Mouse (Mus musculus): Measurements from ENCODE around the gene Jade1. TPM values are rescaled to one million over a fixed set of nuclear protein-coding genes. Genes with fewer than 3 reads are reported as not detected.

The Jade1 gene
- total RNA-seq, 1 experiment from 2014 or later: 43.5 TPM

DNA sequence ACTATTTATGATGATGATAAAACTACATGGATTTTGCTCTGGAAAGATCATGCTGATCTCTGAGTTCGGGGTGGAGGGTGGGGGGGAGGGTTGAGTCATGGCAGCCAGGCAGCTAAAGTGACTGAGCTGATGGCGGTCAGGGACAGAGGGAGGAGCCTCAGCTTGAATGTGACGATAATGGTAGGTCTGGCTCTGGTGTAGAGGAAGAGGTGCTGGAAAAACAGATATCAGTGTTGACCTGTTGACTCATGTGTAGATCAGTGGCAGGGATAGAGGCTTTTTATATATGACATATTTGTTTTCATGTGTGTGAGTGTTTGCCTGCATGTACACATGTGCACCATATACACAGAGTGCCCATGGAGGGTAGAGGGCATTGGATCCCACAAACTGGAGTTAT lies 3.9 kb upstream of the Jade1 start:
- peak; percentile 53 for DNase-seq

GRCm38 (mm10) chr3:41552777-41553548 lies 2.6 kb upstream of the Jade1 start:
- DNase-seq: no peak

GRCm38 (mm10) chr3:41553681-41554080 lies 1.9 kb upstream of the Jade1 start:
- DNase-seq: no peak

DNA sequence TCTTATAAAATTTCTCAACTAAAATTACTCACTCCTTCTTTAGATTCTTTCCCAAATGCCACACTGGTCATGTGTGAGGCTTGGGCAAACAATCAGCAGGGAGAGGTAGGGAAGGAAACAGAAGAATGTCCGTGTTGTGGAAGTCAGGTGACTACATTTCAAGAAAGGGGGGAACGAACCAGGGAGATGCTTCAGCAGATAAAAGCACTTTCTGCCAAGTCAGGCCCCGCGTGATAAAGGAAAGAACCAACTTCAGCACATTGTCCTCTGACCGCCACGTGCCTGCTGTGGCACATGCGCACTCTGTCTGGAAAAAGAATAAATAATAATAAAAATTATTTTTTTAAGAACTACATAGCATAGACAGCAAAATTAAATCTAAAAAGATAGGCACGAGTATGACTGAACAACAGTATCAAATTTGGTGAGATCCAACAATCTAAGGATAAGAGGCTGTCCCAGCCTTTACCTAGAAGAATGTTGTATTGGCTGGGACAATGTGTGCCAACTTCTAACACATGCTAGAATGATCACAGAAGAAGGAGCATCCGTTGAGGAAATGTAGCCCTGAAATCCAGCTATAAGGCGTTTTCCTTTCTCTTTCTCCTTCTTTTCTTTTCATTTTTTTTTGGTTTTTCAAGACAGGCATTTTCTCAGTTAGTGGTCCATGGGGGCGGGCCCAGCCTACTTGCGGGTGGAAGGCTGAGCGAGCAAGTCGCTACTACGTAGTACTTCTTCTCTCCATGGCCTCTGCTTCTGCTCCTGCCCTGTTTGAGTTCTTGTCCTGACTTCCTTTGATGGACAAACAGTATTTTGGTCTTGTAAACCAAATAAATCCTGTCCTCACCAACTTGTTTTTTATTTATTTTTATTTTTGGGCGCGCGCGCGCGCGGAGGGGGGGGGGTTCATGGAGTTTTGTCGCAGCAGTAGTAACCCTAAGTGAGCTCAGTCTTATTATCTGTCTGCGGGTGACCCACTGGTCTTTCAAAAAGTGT lies 753 bp upstream of the Jade1 start:
- DNase-seq: no peak

GRCm38 (mm10) chr3:41556451-41557266 lies 1.1 kb downstream of the Jade1 start:
- no peak for DNase-seq

DNA sequence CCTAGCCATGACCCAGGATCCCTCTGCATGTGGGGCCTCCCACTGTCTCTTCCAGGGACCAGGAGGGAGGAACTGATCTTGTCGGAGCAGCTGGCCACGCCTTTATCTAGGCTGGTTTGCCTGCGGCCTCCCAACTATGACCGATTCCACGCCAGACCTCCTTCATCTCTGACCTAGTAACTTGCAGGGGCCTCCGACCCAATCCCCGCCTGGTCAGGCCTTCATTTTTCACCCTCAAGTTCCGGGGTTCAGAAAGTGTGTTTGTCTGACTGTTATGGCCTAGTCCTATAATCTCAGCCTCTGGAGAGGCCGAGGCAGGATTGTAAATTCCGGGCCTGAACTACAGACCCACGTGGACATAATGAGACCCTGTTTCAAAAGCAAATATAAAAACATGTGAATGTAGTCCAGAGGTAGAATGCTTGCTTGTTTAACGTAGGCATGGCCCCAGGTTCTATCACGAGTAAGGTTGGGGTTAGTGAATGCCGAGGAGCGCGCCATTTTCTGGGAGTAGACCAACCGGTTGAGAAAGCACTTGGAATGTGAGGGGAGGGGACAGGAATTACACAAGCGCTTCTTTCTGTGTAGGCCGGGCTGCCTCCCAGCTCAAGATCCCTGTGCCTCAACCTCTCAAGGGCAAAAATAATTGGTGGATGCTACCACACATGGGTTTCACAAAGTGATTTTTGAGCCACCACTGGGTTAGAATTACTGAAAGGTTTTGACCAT lies 1.9 kb downstream of the Jade1 start:
- DNase-seq: no peak

DNA sequence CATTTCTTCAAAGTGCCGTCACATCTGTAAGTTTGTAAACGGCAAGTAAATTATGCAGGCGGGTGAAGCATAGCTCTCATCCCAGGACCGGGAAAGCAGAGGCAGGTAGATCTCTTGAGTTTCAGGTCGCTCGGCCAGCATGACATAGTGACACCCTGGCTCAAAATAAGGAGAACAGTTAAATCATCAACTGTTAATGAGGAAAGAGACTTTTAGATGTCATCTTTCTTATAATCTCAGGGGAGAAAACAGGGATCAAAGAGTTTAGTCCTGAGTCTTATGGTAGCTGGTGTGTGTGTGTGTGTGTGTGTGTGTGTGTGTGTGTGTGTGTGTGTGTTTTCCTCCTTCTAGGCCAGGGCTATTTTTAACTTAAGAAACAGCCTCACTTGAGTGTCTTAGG lies 5.0 kb downstream of the Jade1 start:
- no peak for DNase-seq

DNA sequence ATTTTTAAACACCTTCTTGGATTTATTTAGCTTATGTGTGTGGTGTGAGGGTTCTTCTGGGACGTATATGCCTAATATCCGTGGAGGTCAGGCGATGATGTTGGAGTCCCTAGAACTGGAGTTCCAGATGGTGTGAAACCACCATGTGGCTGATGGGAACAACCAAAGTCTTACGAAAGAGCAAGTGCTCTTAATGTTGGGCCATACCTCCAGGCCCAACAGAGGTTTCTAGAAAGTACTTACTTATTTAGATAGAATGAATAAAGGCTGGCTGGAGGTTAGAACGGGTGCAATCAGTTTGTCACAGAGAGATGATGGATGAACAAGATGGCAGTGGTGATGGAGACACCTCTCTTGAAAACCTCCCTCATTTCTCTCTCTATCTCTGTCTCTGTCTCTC lies 6.3 kb downstream of the Jade1 start:
- no peak for DNase-seq

DNA sequence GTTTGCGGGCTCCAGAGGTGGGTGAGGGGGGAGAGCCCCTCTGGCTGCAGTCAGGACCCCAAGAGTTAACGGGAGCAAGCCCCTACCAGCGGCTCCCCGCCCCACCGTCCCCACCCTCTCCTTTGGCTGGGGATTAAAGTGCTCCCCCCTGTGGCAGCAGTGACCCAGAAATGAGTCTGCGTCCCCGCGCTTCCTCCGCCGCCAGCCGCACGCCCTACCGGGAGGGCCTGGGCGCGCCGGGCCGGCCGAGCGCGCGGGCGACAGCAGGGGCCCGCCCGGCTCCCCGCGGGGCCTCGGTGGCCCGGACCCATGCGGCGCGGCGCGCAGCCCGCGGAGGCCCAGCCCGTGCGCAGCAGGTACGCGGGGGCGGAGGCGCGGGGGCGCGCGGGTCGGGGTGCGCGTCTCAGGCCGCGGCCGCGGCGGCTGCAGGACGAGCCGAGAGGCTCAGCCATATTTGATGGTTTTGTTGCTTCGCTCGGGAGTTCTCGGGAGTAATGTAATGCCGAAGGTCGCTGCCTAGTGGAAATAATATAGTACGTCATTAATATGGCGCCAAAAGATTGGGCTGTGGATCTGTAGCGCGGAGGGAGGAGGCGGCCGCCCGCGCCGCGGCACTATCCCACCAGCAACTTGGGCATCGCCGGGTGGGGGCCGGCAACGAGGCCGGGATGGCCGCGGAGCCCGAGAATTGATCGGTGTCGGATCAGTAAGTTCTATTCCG lies 7.8 kb downstream of the Jade1 start:
- peak; percentile 91 for DNase-seq

- no peak for DNase-seq
Observed at GRCm38 (mm10) chr3:41563997-41564396, 8.5 kb downstream of the Jade1 start.

GRCm38 (mm10) chr3:41564471-41565213 lies 9.1 kb downstream of the Jade1 start:
- peak; percentile 90 for DNase-seq

DNA sequence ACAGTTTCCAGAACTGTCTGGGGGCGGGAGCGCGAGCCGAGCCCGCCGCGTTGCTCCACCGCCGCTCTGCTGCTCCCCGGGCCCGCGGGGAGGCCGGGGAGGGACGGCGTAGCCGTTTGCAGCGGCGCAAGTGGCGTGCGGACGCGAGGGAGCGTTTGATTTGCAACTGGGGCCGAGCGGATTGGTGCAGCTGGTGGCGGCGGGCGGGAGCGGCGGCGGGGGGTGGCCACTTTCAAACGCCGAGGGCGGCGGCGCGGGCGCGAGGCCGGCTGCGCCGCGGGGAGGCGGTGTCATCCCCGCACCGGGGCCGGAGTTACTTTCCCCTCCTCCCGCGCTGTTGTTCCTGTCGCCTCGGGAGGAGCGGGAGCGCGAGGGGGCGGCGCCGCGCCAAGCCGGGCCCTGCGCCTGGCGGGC lies 9.9 kb downstream of the Jade1 start:
- peak; percentile 94 for DNase-seq

- DNase-seq: peak; percentile 93
Observed at GRCm38 (mm10) chr3:41565955-41566354, 10.4 kb downstream of the Jade1 start.

- no peak for DNase-seq
Observed at GRCm38 (mm10) chr3:41569943-41570342, 14.4 kb downstream of the Jade1 start.

GRCm38 (mm10) chr3:41572131-41572530 lies 16.6 kb downstream of the Jade1 start:
- DNase-seq: no peak

DNA sequence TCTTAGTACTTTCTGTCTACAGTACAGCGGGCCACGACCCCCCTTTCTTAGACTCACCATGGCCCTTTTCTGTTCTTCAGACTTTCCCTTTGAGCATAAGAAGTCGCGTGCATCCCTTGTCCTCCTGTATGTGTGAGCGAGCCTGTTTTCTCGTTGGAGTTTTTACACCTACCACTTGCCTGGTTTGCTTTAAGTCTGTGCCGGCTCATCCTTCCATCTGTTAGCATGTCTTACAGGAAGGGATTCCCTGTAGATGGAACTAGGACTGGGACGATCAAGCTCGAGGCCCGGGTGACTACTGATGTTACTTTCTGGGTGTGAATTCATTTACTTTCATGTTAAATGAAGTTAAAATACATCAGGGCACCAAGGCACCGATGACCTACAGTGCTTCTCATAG lies 17.4 kb downstream of the Jade1 start:
- no peak for DNase-seq

- DNase-seq: no peak
Observed at GRCm38 (mm10) chr3:41574208-41574607, 18.7 kb downstream of the Jade1 start.

DNA sequence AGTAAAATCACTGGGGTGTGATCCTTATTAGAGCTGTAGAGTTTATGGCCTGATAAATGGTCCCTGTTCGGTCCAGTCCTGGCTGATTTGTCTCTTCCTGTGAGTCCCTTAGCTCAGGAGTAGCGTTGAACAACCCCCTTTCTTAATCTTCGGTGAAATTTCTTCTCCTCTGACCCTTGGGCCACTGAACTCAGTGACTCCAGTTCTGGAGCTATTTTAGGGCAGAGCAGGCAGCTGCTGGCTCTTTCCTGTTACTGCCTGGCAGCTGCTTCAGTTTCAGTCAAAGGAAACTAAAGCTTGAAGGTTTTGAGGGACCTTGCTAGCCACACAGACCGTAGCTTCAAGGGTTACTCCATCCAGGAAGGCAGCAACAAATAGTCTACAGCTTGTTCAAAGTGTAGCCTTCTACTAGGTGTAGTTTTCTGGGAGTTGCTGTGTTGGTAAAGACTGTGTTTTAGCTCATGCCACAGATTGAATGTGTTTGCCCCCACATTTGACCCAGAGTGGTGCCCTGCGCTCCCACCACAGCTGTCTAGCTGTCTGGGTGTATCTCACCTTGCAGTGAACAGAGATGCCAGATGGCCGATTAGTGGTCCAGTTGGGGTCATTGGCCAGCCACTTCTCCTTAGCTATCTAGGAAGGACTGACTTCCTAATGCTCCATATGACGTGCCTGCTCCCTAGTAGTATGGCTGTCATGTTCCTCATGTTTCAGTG lies 19.3 kb downstream of the Jade1 start:
- no peak for DNase-seq

- peak; percentile 60 for DNase-seq
Observed at GRCm38 (mm10) chr3:41575971-41576370, 20.4 kb downstream of the Jade1 start.

All from adrenal gland, postnatal 14 days (tissue).